ENCODE assay signal across 14 mouse cellular contexts in genomic region chr11:75131300-75131699, GRCm38 (mm10).
"Had no signal": no experiment of that assay in that cellular context is flagged by ENCODE, and none has a peak within 500 bp of the region (broad histone marks: within the 10 kb centered on the region; RNA-seq: fewer than 3 reads in every experiment).

No protein-coding gene starts in this region.

- H3K27ac ChIP-seq: midbrain, embryonic 12.5 days; neural tube, embryonic 12.5 days had no signal

- H3K9ac ChIP-seq: lung, embryonic 14.5 days; midbrain, embryonic 12.5 days; neural tube, embryonic 12.5 days had no signal

- H3K36me3 ChIP-seq: midbrain, embryonic 12.5 days; neural tube, embryonic 12.5 days had no signal

- H3K4me3 ChIP-seq: megakaryocyte, embryonic 14.5 days; midbrain, embryonic 12.5 days; neural tube, embryonic 12.5 days had no signal

- H3K4me2 ChIP-seq: lung, embryonic 14.5 days; midbrain, embryonic 12.5 days; neural tube, embryonic 12.5 days had no signal

- H3K27me3 ChIP-seq: megakaryocyte, embryonic 14.5 days; midbrain, embryonic 12.5 days; neural tube, embryonic 12.5 days had no signal

- DNase-seq: lung, adult 18-20 months; lung, embryonic 14.5 days; lung, postnatal 10 days; lung, postnatal 4 days; midbrain, embryonic 14.5 days; right cerebral cortex, postnatal 25 days; right cerebral cortex, postnatal 4 days; spleen, adult 18-20 months; thymus, adult 18-20 months; thymus, postnatal 14 days; thymus, postnatal 36 days had no signal

- H3K9me3 ChIP-seq: megakaryocyte, embryonic 14.5 days; midbrain, embryonic 12.5 days; neural tube, embryonic 12.5 days had no signal
